ENCODE assay signal across 16 mouse cellular contexts in the genomic region with DNA sequence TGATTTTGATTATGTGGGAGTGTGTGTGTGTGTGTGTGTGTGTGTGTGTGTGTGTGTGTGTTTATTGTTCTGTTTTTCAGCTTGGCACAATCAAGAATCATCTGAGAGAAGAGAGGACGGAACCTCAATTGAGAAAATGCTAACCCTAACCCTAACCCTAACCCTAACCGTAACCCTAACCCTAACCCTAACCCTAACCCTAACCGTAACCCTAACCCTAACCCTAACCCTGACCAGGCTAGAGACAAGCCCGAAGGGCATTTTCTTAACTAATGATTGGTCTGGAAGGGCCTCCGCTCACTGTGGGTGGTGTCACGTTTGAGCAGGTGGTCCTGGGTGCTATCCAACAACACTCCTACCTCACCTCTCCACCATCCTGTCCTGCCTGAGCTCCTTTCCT.
DNase-seq lines count a peak whose midpoint lies in the region; ATAC-seq lines count a peak whose summit lies in the region.
"Had no signal": no experiment of that assay in that cellular context is flagged by ENCODE, and none has a peak within 500 bp of the region (broad histone marks: within the 10 kb centered on the region; RNA-seq: fewer than 3 reads in every experiment).

No protein-coding gene starts in this region.

- no peak for DNase-seq in embryonic facial prominence, embryonic 11.5 days (ENCODE audit: low spot score)
- no peak for DNase-seq in embryonic facial prominence, embryonic 10.5 days (ENCODE audit: low spot score)
- DNase-seq in midbrain, embryonic 14.5 days, result no peak
- no peak for DNase-seq in MN1 (ENCODE audit: low spot score)
- DNase-seq: cerebellum, adult 18-20 months; embryo, embryonic 11 days; gastrocnemius, adult 2 months; kidney, postnatal 4 days; right cerebral cortex, adult 18-20 months; thymus, adult 18-20 months had no signal

- no peak overlapping the region for H3K27ac ChIP-seq in embryonic facial prominence, embryonic 11.5 days (replicated peaks; ENCODE audit: low read depth, low read length)
- no peak overlapping the region for H3K27ac ChIP-seq in embryonic facial prominence, embryonic 10.5 days (replicated peaks)
- H3K27ac ChIP-seq in hindbrain, embryonic 15.5 days (replicated peaks), result no peak overlapping the region
- no peak overlapping the region for H3K27ac ChIP-seq in hindbrain, embryonic 12.5 days
- H3K27ac ChIP-seq in midbrain, embryonic 14.5 days (replicated peaks; ENCODE audit: low read depth, low read length), result no peak overlapping the region
- H3K27ac ChIP-seq in midbrain, embryonic 13.5 days, result no peak overlapping the region
- H3K27ac ChIP-seq in neural tube, embryonic 15.5 days (replicated peaks), result no peak overlapping the region
- H3K27ac ChIP-seq: gastrocnemius, adult 2 months; neural tube, embryonic 12.5 days had no signal

- no peak overlapping the region for H3K9ac ChIP-seq in embryonic facial prominence, embryonic 11.5 days (replicated peaks; ENCODE audit: low read length)
- H3K9ac ChIP-seq in hindbrain, embryonic 15.5 days, result no peak overlapping the region
- no peak overlapping the region for H3K9ac ChIP-seq in hindbrain, embryonic 12.5 days
- H3K9ac ChIP-seq in midbrain, embryonic 14.5 days (replicated peaks; ENCODE audit: low read length), result no peak overlapping the region
- H3K9ac ChIP-seq in midbrain, embryonic 13.5 days (replicated peaks), result no peak overlapping the region
- H3K9ac ChIP-seq in neural tube, embryonic 15.5 days (replicated peaks), result no peak overlapping the region
- H3K9ac ChIP-seq: neural tube, embryonic 12.5 days had no signal

- WGBS in embryonic facial prominence, embryonic 11.5 days, result 47% methylated on average over 6 of the region's 6 CpGs
- 65% methylated on average over 6 of the region's 6 CpGs for WGBS in embryonic facial prominence, embryonic 10.5 days
- 88% methylated on average over 6 of the region's 6 CpGs for WGBS in hindbrain, embryonic 15.5 days
- WGBS in hindbrain, embryonic 12.5 days, result 83% methylated on average over 6 of the region's 6 CpGs
- 88% methylated on average over 6 of the region's 6 CpGs for WGBS in midbrain, embryonic 14.5 days
- WGBS in midbrain, embryonic 13.5 days, result 82% methylated on average over 6 of the region's 6 CpGs
- 92% methylated on average over 6 of the region's 6 CpGs for WGBS in neural tube, embryonic 15.5 days

- peaks cover 4% of the 10 kb centered on the region; the same call in 1 of the 2 replicates for H3K4me1 ChIP-seq in embryonic facial prominence, embryonic 11.5 days (ENCODE audit: control insufficient read depth, insufficient read depth, low read length)
- peaks cover 36% of the 10 kb centered on the region for H3K4me1 ChIP-seq in embryonic facial prominence, embryonic 10.5 days
- H3K4me1 ChIP-seq in hindbrain, embryonic 15.5 days (replicated peaks), result peaks cover 28% of the 10 kb centered on the region
- peaks cover 30% of the 10 kb centered on the region for H3K4me1 ChIP-seq in hindbrain, embryonic 12.5 days
- peaks cover 36% of the 10 kb centered on the region for H3K4me1 ChIP-seq in midbrain, embryonic 14.5 days (ENCODE audit: control insufficient read depth, insufficient read depth, low read length)
- peaks cover 49% of the 10 kb centered on the region for H3K4me1 ChIP-seq in midbrain, embryonic 13.5 days (replicated peaks)
- H3K4me1 ChIP-seq in neural tube, embryonic 15.5 days, result peaks cover 27% of the 10 kb centered on the region

- no peaks in the 10 kb centered on the region for H3K27me3 ChIP-seq in embryonic facial prominence, embryonic 11.5 days (ENCODE audit: control insufficient read depth, insufficient read depth, low read length)
- H3K27me3 ChIP-seq in embryonic facial prominence, embryonic 10.5 days (replicated peaks; ENCODE audit: low read depth, poor library complexity, severe bottlenecking), result no peaks in the 10 kb centered on the region
- no peaks in the 10 kb centered on the region for H3K27me3 ChIP-seq in hindbrain, embryonic 15.5 days
- no peaks in the 10 kb centered on the region for H3K27me3 ChIP-seq in hindbrain, embryonic 12.5 days
- H3K27me3 ChIP-seq in midbrain, embryonic 14.5 days (ENCODE audit: control insufficient read depth, insufficient read depth, low read length), result no peaks in the 10 kb centered on the region
- no peaks in the 10 kb centered on the region for H3K27me3 ChIP-seq in midbrain, embryonic 13.5 days
- H3K27me3 ChIP-seq in neural tube, embryonic 15.5 days (replicated peaks), result no peaks in the 10 kb centered on the region
- H3K27me3 ChIP-seq: neural tube, embryonic 12.5 days had no signal

- no peak overlapping the region for H3K4me2 ChIP-seq in embryonic facial prominence, embryonic 11.5 days (ENCODE audit: low read depth, low read length)
- no peak overlapping the region for H3K4me2 ChIP-seq in hindbrain, embryonic 15.5 days
- no peak overlapping the region for H3K4me2 ChIP-seq in hindbrain, embryonic 12.5 days (replicated peaks)
- no peak overlapping the region for H3K4me2 ChIP-seq in midbrain, embryonic 14.5 days (ENCODE audit: low read length)
- no peak overlapping the region for H3K4me2 ChIP-seq in midbrain, embryonic 13.5 days (replicated peaks)
- no peak overlapping the region for H3K4me2 ChIP-seq in neural tube, embryonic 15.5 days
- H3K4me2 ChIP-seq: midbrain, embryonic 11.5 days; neural tube, embryonic 12.5 days had no signal

- no peaks in the 10 kb centered on the region for H3K36me3 ChIP-seq in embryonic facial prominence, embryonic 11.5 days (replicated peaks; ENCODE audit: control insufficient read depth, insufficient read depth, low read depth, low read length)
- H3K36me3 ChIP-seq in embryonic facial prominence, embryonic 10.5 days (replicated peaks), result no peaks in the 10 kb centered on the region; the same call in 1 of the 2 replicates
- no peaks in the 10 kb centered on the region for H3K36me3 ChIP-seq in hindbrain, embryonic 15.5 days
- H3K36me3 ChIP-seq in hindbrain, embryonic 12.5 days, result no peaks in the 10 kb centered on the region
- no peaks in the 10 kb centered on the region for H3K36me3 ChIP-seq in midbrain, embryonic 14.5 days (ENCODE audit: control insufficient read depth, insufficient read depth, low read length)
- no peaks in the 10 kb centered on the region for H3K36me3 ChIP-seq in midbrain, embryonic 13.5 days
- H3K36me3 ChIP-seq in neural tube, embryonic 15.5 days, result no peaks in the 10 kb centered on the region
- H3K36me3 ChIP-seq: neural tube, embryonic 12.5 days had no signal

- 0 out of 2 replicates have a peak, but pooled peaks have one; percentile 82 for ATAC-seq in embryonic facial prominence, embryonic 11.5 days (replicated peaks; ENCODE audit: insufficient number of reproducible peaks, low FRiP score, low TSS enrichment, low read depth)
- ATAC-seq in hindbrain, embryonic 15.5 days (ENCODE audit: low FRiP score, low read depth), result peak; percentile 72; the same call in 1 of the 2 replicates
- no peak for ATAC-seq in hindbrain, embryonic 12.5 days (ENCODE audit: low FRiP score)
- ATAC-seq in midbrain, embryonic 14.5 days (ENCODE audit: low FRiP score, low TSS enrichment), result peak; percentile 65
- ATAC-seq in midbrain, embryonic 13.5 days, result no peak
- ATAC-seq in neural tube, embryonic 15.5 days (ENCODE audit: low FRiP score), result peak; percentile 54; the same call in 1 of the 2 replicates

- no peak overlapping the region for H3K4me3 ChIP-seq in embryonic facial prominence, embryonic 11.5 days (ENCODE audit: low read depth, low read length)
- H3K4me3 ChIP-seq in embryonic facial prominence, embryonic 10.5 days, result no peak overlapping the region
- no peak overlapping the region for H3K4me3 ChIP-seq in hindbrain, embryonic 15.5 days
- no peak overlapping the region for H3K4me3 ChIP-seq in hindbrain, embryonic 12.5 days
- H3K4me3 ChIP-seq in midbrain, embryonic 14.5 days (replicated peaks; ENCODE audit: low read depth, low read length), result no peak overlapping the region
- no peak overlapping the region for H3K4me3 ChIP-seq in midbrain, embryonic 13.5 days (replicated peaks)
- no peak overlapping the region for H3K4me3 ChIP-seq in neural tube, embryonic 15.5 days (replicated peaks)
- H3K4me3 ChIP-seq: gastrocnemius, adult 2 months; neural tube, embryonic 12.5 days had no signal

- no peaks in the 10 kb centered on the region for H3K9me3 ChIP-seq in embryonic facial prominence, embryonic 11.5 days (replicated peaks; ENCODE audit: control insufficient read depth, low read length)
- no peaks in the 10 kb centered on the region for H3K9me3 ChIP-seq in embryonic facial prominence, embryonic 10.5 days
- no peaks in the 10 kb centered on the region for H3K9me3 ChIP-seq in hindbrain, embryonic 15.5 days
- no peaks in the 10 kb centered on the region for H3K9me3 ChIP-seq in hindbrain, embryonic 12.5 days (replicated peaks)
- 0 out of 2 replicates have a peak, but pooled peaks cover 3% of the 10 kb centered on the region for H3K9me3 ChIP-seq in midbrain, embryonic 14.5 days (ENCODE audit: control insufficient read depth, low read length)
- peaks cover 4% of the 10 kb centered on the region; the same call in 1 of the 2 replicates for H3K9me3 ChIP-seq in midbrain, embryonic 13.5 days
- no peaks in the 10 kb centered on the region for H3K9me3 ChIP-seq in neural tube, embryonic 15.5 days (replicated peaks)
- H3K9me3 ChIP-seq: neural tube, embryonic 12.5 days had no signal

Comparison
In these comparisons a context has a peak if more than half of its experiments do, and no peak if none do; other contexts are left out.
1. ATAC-seq: peak in embryonic facial prominence, embryonic 11.5 days (single experiment), hindbrain, embryonic 15.5 days (single experiment), midbrain, embryonic 14.5 days (single experiment) and neural tube, embryonic 15.5 days (single experiment); none in hindbrain, embryonic 12.5 days (single experiment) and midbrain, embryonic 13.5 days (single experiment).